Mouse (Mus musculus): ENCODE measurements around the gene Fam89a.

DNA sequence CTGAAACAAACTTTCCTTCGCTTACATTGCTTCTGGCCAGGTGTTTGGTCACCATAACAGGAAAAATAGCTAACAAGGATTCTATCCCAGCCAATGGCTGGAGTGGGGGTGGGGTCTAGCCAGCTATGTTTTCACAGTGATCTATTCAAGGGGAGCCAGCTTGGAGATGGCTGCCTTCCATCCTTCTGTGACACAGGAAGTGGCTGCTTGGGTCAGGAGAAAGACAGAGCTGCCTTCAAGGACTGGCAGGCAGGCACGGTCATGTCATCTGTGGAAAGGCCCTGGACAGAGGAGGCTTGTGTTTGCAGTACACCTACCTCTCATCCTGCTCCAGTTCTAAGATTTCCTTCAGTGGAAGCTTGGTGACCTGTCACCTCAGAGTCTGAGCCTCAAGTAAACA, 20.8 kb upstream of the Fam89a start:
- TF ChIP-seq CTCF (conservative IDR thresholded peaks at IDR 0.05; ENCODE audit: low read length) (no peak), POU5F1 (IDR thresholded peaks at IDR 0.05; ENCODE audit: borderline replicate concordance, low read length) (no peak)

Measured in E14TG2a.4 (cell line).